Mouse (Mus musculus): Measurements from ENCODE around the gene Kiz. TPM values are rescaled to one million over a fixed set of nuclear protein-coding genes. Genes with fewer than 3 reads are reported as not detected.

The Kiz gene
- polyA plus RNA-seq (2015; fragmentation: Nextera tagmentation; extraction: Ambion mirVana) = 11.5 and 11.9 TPM in 2 replicates

DNA sequence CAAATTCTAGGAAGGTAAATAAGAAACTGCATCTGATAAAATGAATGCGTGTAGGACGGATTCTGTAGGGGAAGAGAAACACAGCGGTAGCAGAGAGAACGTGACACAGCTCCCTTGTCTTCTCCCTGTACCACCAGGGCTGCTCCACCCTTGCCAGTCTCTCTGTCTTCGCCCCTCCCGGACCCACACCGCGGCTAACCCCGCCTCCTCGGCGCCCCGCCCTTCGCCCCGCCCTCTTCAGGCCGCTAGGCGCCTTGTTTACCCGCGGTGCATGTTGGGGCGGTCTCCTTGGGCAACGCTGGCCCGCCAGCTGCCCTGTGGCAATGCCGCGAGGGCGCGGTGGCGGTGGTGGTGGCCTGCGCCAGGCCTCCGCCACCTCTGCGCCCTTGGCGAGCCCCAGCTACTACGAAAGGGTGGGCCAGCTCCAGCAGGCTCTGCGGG is at the start of gene Kiz:
Gene Kiz (plus strand): TSS at position 266 of the 441 bp plus-strand sequence.
- WGBS (ENCODE audit: insufficient replicate concordance) = under 1% methylated on average over 32 of the region's 32 CpGs
- Histone ChIP-seq H3K27ac (replicated peaks) (peak within 1 kb of the TSS; percentile 89), H3K36me3 (replicated peaks) (no peaks in the 10 kb centered on the region), H3K9ac (peak within 1 kb of the TSS; percentile 85), H3K4me1 (replicated peaks) (peaks cover 20% of the 10 kb centered on the region), H3K27me3 (no peaks in the 10 kb centered on the region), H3K4me3 (replicated peaks) (peak within 1 kb of the TSS; percentile 92), H3K9me3 (replicated peaks) (no peaks in the 10 kb centered on the region), H3K4me2 (peak within 1 kb of the TSS; percentile 91)
- ATAC-seq (ENCODE audit: insufficient read depth) = peak; percentile 99

DNA sequence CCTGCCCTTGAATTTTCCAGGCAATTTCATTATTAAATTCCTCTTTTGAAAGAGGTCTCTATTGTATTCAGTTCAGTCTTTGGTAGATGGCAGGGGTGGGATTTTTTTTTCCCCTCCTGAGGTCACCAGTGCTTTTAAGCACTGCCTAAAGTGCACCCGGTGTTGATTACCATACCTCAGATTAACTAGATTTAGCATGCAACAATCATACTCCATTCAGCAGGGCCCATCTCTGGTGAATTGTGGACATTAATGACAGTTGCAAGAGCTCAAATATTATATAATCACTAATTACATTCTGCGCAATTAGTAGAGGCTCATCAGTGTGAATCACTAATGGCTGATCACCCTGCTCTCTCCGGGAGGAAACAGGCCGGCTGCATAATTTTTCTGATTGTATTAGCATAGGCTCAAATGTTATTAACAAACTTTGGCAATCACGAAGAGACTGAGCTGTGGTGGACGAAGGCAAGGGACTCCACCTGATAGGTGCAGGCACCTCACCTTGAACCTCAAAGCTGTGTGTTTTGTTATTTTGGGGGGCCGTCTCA is 45.9 kb upstream of the Kiz start:
- Histone ChIP-seq H3K27me3 (no peaks in the 10 kb centered on the region), H3K36me3 (replicated peaks) (no peaks in the 10 kb centered on the region), H3K27ac (replicated peaks) (no peak overlapping the region), H3K9ac (no peak overlapping the region), H3K4me2 (no peak overlapping the region), H3K4me1 (replicated peaks) (no peaks in the 10 kb centered on the region), H3K9me3 (replicated peaks) (no peaks in the 10 kb centered on the region), H3K4me3 (replicated peaks) (no peak overlapping the region)
- WGBS (ENCODE audit: insufficient replicate concordance) = 67% methylated on average over 7 of the region's 7 CpGs
- ATAC-seq (ENCODE audit: insufficient read depth) = no peak

DNA sequence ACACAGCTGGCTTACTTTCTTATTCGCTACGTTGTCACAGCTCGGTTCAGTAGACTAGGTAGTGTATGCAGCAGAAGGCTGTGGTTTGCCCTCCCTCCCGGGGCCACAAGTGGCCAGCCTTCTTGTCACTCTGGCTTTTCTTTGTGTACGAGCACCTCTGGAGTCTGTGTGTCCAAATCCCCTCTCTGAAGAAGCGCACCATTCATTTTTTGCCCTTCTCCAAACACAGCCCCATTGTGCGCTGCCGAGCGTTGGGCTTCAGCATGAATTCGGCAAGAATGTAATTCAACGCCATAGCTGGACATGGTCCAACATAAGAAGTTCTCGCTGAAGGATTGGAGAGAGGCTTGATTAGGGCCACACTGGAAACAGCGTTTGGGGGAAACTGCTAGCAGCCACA is 45.0 kb upstream of the Kiz start:
- no peak overlapping the region for H3K4me2 ChIP-seq
- H3K9me3 ChIP-seq (replicated peaks) = no peaks in the 10 kb centered on the region
- H3K27me3 ChIP-seq = no peaks in the 10 kb centered on the region
- no peaks in the 10 kb centered on the region for H3K36me3 ChIP-seq (replicated peaks)
- ATAC-seq (ENCODE audit: insufficient read depth) = no peak
- WGBS (ENCODE audit: insufficient replicate concordance) = 69% methylated on average over 13 of the region's 13 CpGs
- H3K9ac ChIP-seq = no peak overlapping the region
- no peak overlapping the region for H3K4me3 ChIP-seq (replicated peaks)
- no peaks in the 10 kb centered on the region for H3K4me1 ChIP-seq (replicated peaks)
- H3K27ac ChIP-seq (replicated peaks) = no peak overlapping the region

DNA sequence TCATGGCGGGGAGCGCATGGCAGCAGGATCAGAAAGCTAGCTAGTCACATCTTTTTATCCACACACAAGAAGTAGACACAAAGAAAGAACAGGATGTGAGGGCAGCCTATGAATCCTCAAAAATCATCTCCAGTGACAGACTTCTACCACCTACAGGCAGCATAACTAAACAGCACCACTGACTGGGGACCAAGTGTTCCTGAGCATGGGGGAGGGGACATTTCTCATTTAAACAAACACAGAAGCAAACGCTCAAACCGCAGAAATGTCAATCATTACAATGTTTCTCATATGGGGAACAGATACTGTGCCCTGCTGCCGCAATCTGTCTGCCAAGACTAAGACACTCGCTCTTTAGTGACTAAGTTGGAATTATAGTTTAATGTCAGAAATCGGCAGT is 40.7 kb upstream of the Kiz start:
- ATAC-seq (ENCODE audit: insufficient read depth) = no peak

DNA sequence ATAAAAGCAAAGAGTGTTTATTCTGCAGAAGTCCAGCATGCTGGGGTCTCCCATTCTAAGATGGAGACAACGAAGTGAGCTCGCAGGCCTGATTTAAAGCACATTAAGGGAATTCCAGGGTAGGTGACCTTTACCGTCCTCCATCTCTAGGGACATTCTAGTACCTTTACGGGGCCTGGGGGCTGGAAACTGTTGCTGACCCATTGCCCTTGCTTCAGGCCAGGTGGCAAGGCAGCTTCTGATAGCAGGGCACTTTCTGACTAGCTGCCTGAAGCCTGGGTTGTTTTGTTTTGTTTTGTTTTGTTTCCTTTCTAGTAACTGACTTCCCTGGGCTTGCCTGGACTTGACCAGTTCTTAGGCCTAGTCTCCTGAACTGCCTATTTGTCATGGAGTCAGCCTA is 36.6 kb upstream of the Kiz start:
- Histone ChIP-seq H3K4me3 (replicated peaks) (no peak overlapping the region), H3K9ac (no peak overlapping the region), H3K27ac (replicated peaks) (no peak overlapping the region), H3K4me1 (replicated peaks) (no peaks in the 10 kb centered on the region), H3K4me2 (no peak overlapping the region), H3K27me3 (no peaks in the 10 kb centered on the region), H3K9me3 (replicated peaks) (no peaks in the 10 kb centered on the region), H3K36me3 (replicated peaks) (no peaks in the 10 kb centered on the region)
- WGBS (ENCODE audit: insufficient replicate concordance) = 64% methylated on average over 4 of the region's 4 CpGs
- ATAC-seq (ENCODE audit: insufficient read depth) = no peak

More for the DNA sequence above, 40.7 kb upstream of the Kiz start:
- H3K4me2 ChIP-seq = no peak overlapping the region
- H3K9ac ChIP-seq = no peak overlapping the region
- H3K4me3 ChIP-seq (replicated peaks) = no peak overlapping the region
- no peaks in the 10 kb centered on the region for H3K9me3 ChIP-seq (replicated peaks)
- H3K36me3 ChIP-seq (replicated peaks) = no peaks in the 10 kb centered on the region
- WGBS (ENCODE audit: insufficient replicate concordance) = 72% methylated on average over 7 of the region's 7 CpGs
- no peak overlapping the region for H3K27ac ChIP-seq (replicated peaks)
- H3K4me1 ChIP-seq (replicated peaks) = no peaks in the 10 kb centered on the region
- no peaks in the 10 kb centered on the region for H3K27me3 ChIP-seq

DNA sequence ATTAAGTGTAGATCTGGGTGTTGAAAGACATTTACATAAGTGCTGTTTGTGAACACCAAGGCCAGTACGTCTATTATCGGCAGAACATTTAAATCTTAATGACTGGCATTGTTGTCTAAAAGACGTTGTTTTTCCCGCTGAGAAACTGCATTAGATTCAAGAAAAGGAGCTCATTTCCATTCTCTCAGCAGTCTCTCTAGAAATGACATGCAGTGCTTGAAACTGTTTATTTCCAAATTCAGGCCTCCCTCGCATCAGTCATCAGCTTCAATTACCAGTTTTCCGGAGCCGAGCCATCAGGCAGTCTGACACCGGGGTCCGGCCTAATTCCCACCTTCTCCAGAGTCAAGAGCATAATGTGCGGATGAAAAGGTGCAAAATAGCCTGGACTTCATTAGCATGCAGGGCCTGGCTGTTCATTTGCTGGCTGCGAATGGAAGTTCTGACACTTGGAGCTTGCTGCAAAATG is 32.1 kb upstream of the Kiz start:
- Histone ChIP-seq H3K9ac (no peak overlapping the region), H3K36me3 (replicated peaks) (no peaks in the 10 kb centered on the region), H3K9me3 (replicated peaks) (no peaks in the 10 kb centered on the region), H3K4me3 (replicated peaks) (no peak overlapping the region), H3K4me1 (replicated peaks) (no peaks in the 10 kb centered on the region), H3K4me2 (no peak overlapping the region), H3K27ac (replicated peaks) (no peak overlapping the region), H3K27me3 (peaks cover 9% of the 10 kb centered on the region)
- 65% methylated on average over 11 of the region's 11 CpGs for WGBS (ENCODE audit: insufficient replicate concordance)
- no peak for ATAC-seq (ENCODE audit: insufficient read depth)

DNA sequence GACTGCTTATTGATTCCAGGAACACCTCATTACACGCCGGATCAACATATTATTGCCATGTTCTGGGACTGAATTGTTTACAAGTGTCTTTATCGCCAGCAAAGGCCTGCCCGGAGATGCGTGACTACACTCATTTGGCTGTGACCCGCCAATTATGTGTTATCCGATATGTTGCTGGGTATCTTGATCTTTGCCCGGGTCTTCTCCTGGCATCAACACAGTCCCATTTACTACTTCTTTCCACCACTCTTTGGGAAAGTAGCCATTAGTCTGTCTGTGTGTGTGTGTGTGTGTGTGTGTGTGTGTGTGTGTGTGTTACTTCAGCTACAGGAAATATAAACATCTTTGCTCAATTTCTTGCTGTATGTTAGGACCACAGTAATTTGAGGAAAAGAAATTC is 31.6 kb upstream of the Kiz start:
- peaks cover 13% of the 10 kb centered on the region for H3K27me3 ChIP-seq
- H3K9me3 ChIP-seq (replicated peaks) = no peaks in the 10 kb centered on the region
- 77% methylated on average over 8 of the region's 8 CpGs for WGBS (ENCODE audit: insufficient replicate concordance)
- H3K9ac ChIP-seq = no peak overlapping the region
- no peak overlapping the region for H3K27ac ChIP-seq (replicated peaks)
- H3K4me1 ChIP-seq (replicated peaks) = no peaks in the 10 kb centered on the region
- no peak overlapping the region for H3K4me3 ChIP-seq (replicated peaks)
- no peaks in the 10 kb centered on the region for H3K36me3 ChIP-seq (replicated peaks)
- H3K4me2 ChIP-seq = no peak overlapping the region
- ATAC-seq (ENCODE audit: insufficient read depth) = no peak

DNA sequence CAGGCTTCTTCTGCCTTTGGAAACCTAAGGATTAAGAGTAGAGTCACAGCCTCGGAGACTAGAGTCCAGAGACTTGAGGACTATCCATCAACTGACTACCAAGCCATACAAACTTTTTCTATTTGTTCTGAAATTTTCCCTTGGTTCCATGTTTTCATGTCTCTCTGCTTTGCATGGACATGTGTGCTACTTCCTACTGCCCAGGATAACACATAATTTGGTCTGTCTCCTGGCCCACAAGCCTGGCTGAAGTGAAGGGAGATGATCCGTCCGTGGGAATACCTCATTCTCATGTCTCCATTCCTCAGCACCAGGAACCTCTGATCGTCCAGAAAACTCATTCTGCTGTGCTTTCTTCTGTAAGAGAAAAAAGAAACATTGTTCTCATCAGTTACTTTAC is 27.7 kb upstream of the Kiz start:
- Histone ChIP-seq H3K36me3 (replicated peaks) (no peaks in the 10 kb centered on the region), H3K9ac (no peak overlapping the region), H3K4me1 (replicated peaks) (no peaks in the 10 kb centered on the region), H3K4me2 (no peak overlapping the region), H3K4me3 (replicated peaks) (no peak overlapping the region), H3K27ac (replicated peaks) (no peak overlapping the region), H3K9me3 (replicated peaks) (no peaks in the 10 kb centered on the region), H3K27me3 (peaks cover 43% of the 10 kb centered on the region)
- 52% methylated on average over 4 of the region's 4 CpGs for WGBS (ENCODE audit: insufficient replicate concordance)
- ATAC-seq (ENCODE audit: insufficient read depth) = no peak

DNA sequence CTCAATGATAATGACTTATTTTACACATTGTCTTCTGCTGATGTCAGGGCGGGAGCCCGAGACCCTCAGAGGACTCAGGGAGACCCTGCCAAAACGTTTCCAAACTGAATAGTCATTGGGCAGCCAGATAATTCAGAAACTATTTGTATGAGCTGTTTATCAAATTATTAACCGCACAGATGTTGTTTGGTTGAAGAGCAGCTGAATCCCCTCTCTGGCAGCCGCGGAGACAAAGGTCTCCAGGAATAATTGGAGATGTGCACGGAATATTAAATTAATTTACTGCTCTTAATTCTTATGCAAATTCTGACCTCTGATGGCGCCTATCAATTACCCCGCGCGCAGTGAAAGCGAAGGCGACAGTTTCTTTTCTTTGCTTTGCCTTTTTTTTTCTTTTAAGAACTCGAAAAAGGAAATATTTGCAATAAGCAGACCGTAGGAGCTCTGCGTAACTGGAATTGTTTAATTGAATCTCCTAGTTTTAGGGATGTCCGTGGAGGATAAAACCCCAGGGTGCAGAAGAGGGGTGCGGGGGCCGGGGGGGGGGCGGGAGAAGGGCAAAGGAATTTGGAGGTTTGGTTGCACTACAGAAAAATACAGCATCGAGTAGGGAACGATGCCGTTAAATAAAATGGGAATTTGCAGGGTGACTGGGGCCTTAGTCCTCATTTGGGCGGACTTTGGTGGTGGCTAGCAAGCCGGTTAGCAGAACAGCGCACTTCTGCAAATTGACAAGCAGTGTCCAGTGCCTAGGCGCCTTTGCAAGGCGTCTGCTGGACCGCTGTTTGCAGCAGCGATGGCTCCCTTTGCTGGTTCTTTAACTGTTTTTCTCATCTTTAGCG is 22.2 kb upstream of the Kiz start:
- 5% methylated on average over 31 of the region's 31 CpGs for WGBS (ENCODE audit: insufficient replicate concordance)
- no peak overlapping the region for H3K9ac ChIP-seq
- no peak overlapping the region for H3K4me2 ChIP-seq

DNA sequence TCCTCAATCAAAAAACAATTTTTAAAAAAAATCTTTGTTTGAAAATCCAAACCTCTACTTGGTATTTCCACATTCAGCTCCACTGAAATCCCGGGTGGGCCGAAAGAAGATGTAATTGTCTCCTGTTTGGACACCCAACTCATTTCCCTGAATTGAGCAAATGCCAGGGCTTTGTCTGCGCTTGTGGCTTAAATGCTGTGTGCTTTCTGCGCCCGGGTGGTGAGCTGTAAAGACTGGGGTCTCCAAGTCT is 21.7 kb upstream of the Kiz start:
- ATAC-seq (ENCODE audit: insufficient read depth) = no peak
- H3K4me1 ChIP-seq (replicated peaks) = no peaks in the 10 kb centered on the region
- H3K27me3 ChIP-seq = peaks cover 90% of the 10 kb centered on the region
- no peak overlapping the region for H3K4me2 ChIP-seq
- no peak overlapping the region for H3K4me3 ChIP-seq (replicated peaks)
- no peak overlapping the region for H3K9ac ChIP-seq
- no peak overlapping the region for H3K27ac ChIP-seq (replicated peaks)
- no peaks in the 10 kb centered on the region for H3K36me3 ChIP-seq (replicated peaks)
- WGBS (ENCODE audit: insufficient replicate concordance) = 1% methylated on average over 5 of the region's 5 CpGs
- H3K9me3 ChIP-seq (replicated peaks) = no peaks in the 10 kb centered on the region

More for the DNA sequence above, 22.2 kb upstream of the Kiz start:
- H3K4me3 ChIP-seq (replicated peaks) = no peak overlapping the region
- H3K27me3 ChIP-seq = peaks cover 88% of the 10 kb centered on the region
- H3K4me1 ChIP-seq (replicated peaks) = no peaks in the 10 kb centered on the region
- H3K36me3 ChIP-seq (replicated peaks) = no peaks in the 10 kb centered on the region
- no peak overlapping the region for H3K27ac ChIP-seq (replicated peaks)
- H3K9me3 ChIP-seq (replicated peaks) = no peaks in the 10 kb centered on the region
- no peak for ATAC-seq (ENCODE audit: insufficient read depth)

DNA sequence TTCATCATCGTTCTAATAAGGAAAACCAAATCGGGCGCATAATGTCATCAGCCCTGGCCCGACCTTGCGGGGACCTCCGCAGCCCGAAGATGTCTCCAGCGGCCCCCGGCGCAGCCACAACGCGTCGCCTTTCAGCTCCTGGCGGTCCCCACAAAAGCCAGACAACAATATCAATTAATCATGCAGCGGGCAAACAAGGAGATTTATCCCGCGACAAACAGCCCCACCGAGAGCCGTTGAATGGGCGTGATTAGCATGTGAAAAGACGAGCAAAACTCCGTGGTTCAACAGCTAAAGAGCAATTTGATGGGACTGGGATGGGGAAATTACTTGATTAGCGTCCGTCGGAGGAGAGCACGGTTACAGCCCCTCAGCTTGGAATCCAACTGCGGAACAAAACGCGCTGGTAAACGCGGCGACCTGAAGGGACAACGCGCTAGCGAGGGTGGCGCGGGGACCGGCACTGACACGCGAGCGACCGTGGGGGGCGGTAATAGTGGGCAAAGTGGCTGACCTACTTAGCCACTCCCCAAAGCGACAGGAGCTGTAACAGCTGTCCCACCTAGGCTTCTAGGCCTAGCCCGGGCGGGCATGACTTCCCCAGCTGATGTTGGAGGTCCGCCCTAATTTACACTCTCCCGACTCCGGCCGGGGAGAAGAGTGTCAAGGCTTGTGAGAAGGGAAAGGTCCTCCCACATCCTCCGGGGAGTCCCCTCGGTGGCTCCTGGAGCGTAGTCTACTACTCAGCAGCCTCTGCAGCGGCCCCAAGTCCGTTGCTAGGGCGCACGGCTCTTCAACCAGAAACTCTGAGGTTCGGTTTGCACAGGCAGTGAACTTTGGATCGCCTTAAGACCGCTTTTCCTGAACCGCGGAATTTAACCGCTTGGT is 21.1 kb upstream of the Kiz start:
- ATAC-seq (ENCODE audit: insufficient read depth) = no peak
- 0 out of 2 replicates have a peak overlapping the region, but pooled peaks have one; percentile 5 for H3K4me3 ChIP-seq (replicated peaks)
- H3K4me1 ChIP-seq (replicated peaks) = no peaks in the 10 kb centered on the region
- no peak overlapping the region for H3K27ac ChIP-seq (replicated peaks)
- no peak overlapping the region for H3K9ac ChIP-seq
- no peak overlapping the region; the same call in 1 of the 2 replicates for H3K4me2 ChIP-seq
- no peaks in the 10 kb centered on the region for H3K36me3 ChIP-seq (replicated peaks)
- 1% methylated on average over 63 of the region's 63 CpGs for WGBS (ENCODE audit: insufficient replicate concordance)
- peaks cover 92% of the 10 kb centered on the region for H3K27me3 ChIP-seq
- no peaks in the 10 kb centered on the region for H3K9me3 ChIP-seq (replicated peaks)

All from liver, embryonic 15.5 days (tissue).